Mouse (Mus musculus): Measurements from ENCODE around the gene Olfr288. TPM values are rescaled to one million over a fixed set of nuclear protein-coding genes. Genes with fewer than 3 reads are reported as not detected.

Gene Olfr288
- total RNA-seq (2021) = not detected

GRCm38 (mm10) chr15:98195442-98195841 lies at the start of gene Olfr288:
TSS of gene Olfr288 (minus strand) at chr15:98195542.
- DNase-seq = no peak
- intact Hi-C loops (cut with DNase I) = no loop called here

GRCm38 (mm10) chr15:98235442-98235841 lies 40.1 kb upstream of the Olfr288 start:
- intact Hi-C loops (cut with DNase I) = no loop called here
- no peak for DNase-seq

GRCm38 (mm10) chr15:98234350-98234749 lies 39.0 kb upstream of the Olfr288 start, which contains the start of gene Olfr286:
TSS of gene Olfr286 (minus strand) at chr15:98234450.
- no peak for DNase-seq
- intact Hi-C loops (cut with DNase I) = no loop called here

GRCm38 (mm10) chr15:98226096-98226495 lies 30.8 kb upstream of the Olfr288 start:
- no peak for DNase-seq
- intact Hi-C loops (cut with DNase I) = no loop called here

- intact Hi-C loops (cut with DNase I) = no loop called here
Measured at GRCm38 (mm10) chr15:98225610-98226009, 30.3 kb upstream of the Olfr288 start.

GRCm38 (mm10) chr15:98222377-98222776 lies 27.0 kb upstream of the Olfr288 start:
- no peak for DNase-seq
- intact Hi-C loops (cut with DNase I) = no loop called here

More at GRCm38 (mm10) chr15:98225610-98226009, 30.3 kb upstream of the Olfr288 start:
- DNase-seq = no peak

- intact Hi-C loops (cut with DNase I) = no loop called here
- DNase-seq = no peak
Measured at GRCm38 (mm10) chr15:98220877-98221276, 25.5 kb upstream of the Olfr288 start, which contains the start of the genes Gm44579 and Olfr287. TSS of gene Gm44579 (minus strand) at chr15:98220977. TSS of gene Olfr287 (minus strand) at chr15:98221056.

- intact Hi-C loops (cut with DNase I) = no loop called here
- DNase-seq = no peak
Measured at GRCm38 (mm10) chr15:98214130-98214529, 18.8 kb upstream of the Olfr288 start.

GRCm38 (mm10) chr15:98213336-98213870 lies 18.1 kb upstream of the Olfr288 start:
- DNase-seq = no peak
- intact Hi-C loops (cut with DNase I) = no loop called here

GRCm38 (mm10) chr15:98209676-98210075 lies 14.3 kb upstream of the Olfr288 start:
- DNase-seq = no peak
- intact Hi-C loops (cut with DNase I) = no loop called here

GRCm38 (mm10) chr15:98184456-98184855 lies 10.9 kb downstream of the Olfr288 start:
- DNase-seq = no peak
- intact Hi-C loops (cut with DNase I) = no loop called here

- intact Hi-C loops (cut with DNase I) = loop anchor here (2.0 kb wide), 2 partner anchors 207 to 323 kb away; no protein-coding TSS in a partner anchor
Measured at GRCm38 (mm10) chr15:98181856-98182570, 13.3 kb downstream of the Olfr288 start.

GRCm38 (mm10) chr15:98181132-98181711 lies 14.1 kb downstream of the Olfr288 start:
- intact Hi-C loops (cut with DNase I) = loop anchor here (2.0 kb wide), 1 partner anchor 324 kb away; no protein-coding TSS in a partner anchor
- peak; percentile 87 to 93 for DNase-seq

More at GRCm38 (mm10) chr15:98181856-98182570, 13.3 kb downstream of the Olfr288 start:
- DNase-seq = no peak

GRCm38 (mm10) chr15:98180567-98181131 lies 14.7 kb downstream of the Olfr288 start:
- no peak for DNase-seq
- intact Hi-C loops (cut with DNase I) = loop anchor here (2.0 kb wide), 1 partner anchor 324 kb away; no protein-coding TSS in a partner anchor

- DNase-seq = no peak
- intact Hi-C loops (cut with DNase I) = no loop called here
Measured at GRCm38 (mm10) chr15:98177320-98177719, 18.0 kb downstream of the Olfr288 start.

- peak in 1 of 2 experiments; percentile 22 for DNase-seq
- intact Hi-C loops (cut with DNase I) = loop anchor here (5.0 kb wide), 1 partner anchor 82 kb away; the partner anchor contains the start of genes Pfkm and Senp1
Measured at GRCm38 (mm10) chr15:98173821-98174220, 21.5 kb downstream of the Olfr288 start.

GRCm38 (mm10) chr15:98172113-98172512 lies 23.2 kb downstream of the Olfr288 start:
- intact Hi-C loops (cut with DNase I) = loop anchor here (5.0 kb wide), 1 partner anchor 80 kb away; the partner anchor contains the start of genes Pfkm and Senp1
- no peak for DNase-seq

- intact Hi-C loops (cut with DNase I) = loop anchor here (5.0 kb wide), 1 partner anchor 79 kb away; the partner anchor contains the start of genes Pfkm and Senp1
- no peak for DNase-seq
Measured at GRCm38 (mm10) chr15:98170917-98171316, 24.4 kb downstream of the Olfr288 start.

- no peak for DNase-seq
- intact Hi-C loops (cut with DNase I) = loop anchor here (5.0 kb wide), 1 partner anchor 78 kb away; the partner anchor contains the start of genes Pfkm and Senp1
Measured at GRCm38 (mm10) chr15:98170365-98170764, 25.0 kb downstream of the Olfr288 start.

GRCm38 (mm10) chr15:98168622-98169004 lies 26.7 kb downstream of the Olfr288 start:
- intact Hi-C loops (cut with DNase I) = no loop called here

More at GRCm38 (mm10) chr15:98168622-98169004, 26.7 kb downstream of the Olfr288 start:
- DNase-seq = no peak
